Mouse (Mus musculus): ENCODE measurements at regions not wholly inside any gene's neighbourhood (a gene's known extent, or its start where the extent isn't known, plus 50 kb on each side); places are given as distances from the start of the nearest gene placed in this dataset. TPM values are rescaled to one million over a fixed set of nuclear protein-coding genes. Genes with fewer than 3 reads are reported as not detected.
"Not testable (repeated sequence)": the region's sequence is repeated elsewhere in the genome, so short reads cannot be mapped to it uniquely, and the experiment has no call there.

- intact Hi-C loops (cut with DNase I), result no loop called here
- DNase-seq (ENCODE audit: low spot score), result no peak
Measured at GRCm38 (mm10) chr9:115845091-115845490, 64.2 kb upstream of the Gadl1 start.

DNA sequence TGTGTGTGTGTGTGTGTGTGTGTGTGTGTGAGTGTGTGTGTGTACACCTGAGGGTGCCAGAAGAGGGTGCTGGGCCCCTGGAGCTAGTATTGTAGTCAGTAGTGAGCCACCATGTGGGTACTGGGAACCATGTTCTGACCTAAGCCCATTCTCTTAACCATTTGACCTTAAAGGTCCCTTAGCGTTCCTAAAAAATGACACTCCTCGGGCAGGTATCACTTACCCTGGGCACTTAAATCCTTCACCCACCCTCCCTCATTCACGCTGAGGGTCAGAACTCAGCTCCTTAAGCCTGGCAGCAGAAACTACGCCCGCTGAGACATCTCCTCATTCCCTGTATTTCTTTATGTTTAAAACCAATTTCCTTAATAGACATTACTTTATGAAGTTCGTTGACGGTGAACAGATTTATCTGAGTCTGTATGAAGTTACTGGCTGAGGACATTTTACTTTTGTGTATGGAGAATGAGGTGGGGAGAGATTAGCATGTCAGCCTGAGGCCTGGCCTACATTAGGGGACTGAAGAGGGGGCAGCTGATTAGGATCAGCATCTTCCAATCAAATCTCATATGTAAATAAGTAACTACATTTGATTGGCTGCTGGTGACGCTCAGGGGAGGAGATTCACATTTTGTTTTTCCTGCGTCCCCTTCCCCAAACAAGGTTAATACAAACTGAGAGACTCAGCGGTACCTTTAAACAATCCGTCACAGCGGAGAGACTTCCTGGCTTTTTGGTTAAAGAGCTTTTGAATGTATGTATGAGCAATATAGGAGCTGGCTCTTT lies 61.8 kb upstream of the Gadl1 start:
- intact Hi-C loops (cut with DNase I), result no loop called here
- DNase-seq (ENCODE audit: low spot score), result no peak

DNA sequence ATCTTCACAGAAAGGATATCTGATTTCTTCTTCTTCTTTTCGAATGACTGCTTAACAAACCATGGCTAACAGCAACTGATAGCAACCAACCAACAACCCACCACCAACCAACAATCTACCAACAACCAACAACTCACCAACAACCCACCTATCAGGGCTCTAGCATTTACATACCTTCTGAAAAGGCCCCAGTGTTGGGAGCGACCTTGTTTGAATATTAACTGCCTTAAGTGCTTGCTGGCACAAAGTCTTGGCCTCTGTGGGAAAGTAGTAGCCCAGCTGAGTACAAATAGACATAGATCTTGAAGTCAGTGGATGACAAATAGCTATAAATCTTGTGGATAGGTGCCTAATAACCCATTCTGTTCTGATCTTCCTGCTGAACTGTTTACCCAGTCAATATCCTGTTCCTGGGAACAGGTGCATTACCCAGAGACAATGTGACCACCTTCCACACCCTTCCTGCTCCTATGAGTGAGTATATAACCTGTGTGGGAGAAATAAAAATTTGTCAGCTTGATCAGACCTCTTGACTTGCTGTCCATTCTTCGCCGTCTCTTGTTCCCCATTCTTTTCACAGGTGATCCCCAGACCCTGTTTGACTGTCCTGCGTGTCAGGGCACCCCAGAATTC lies 55.9 kb upstream of the Gadl1 start:
- DNase-seq (ENCODE audit: low spot score); intact Hi-C loops (cut with DNase I): not testable (repeated sequence)

DNA sequence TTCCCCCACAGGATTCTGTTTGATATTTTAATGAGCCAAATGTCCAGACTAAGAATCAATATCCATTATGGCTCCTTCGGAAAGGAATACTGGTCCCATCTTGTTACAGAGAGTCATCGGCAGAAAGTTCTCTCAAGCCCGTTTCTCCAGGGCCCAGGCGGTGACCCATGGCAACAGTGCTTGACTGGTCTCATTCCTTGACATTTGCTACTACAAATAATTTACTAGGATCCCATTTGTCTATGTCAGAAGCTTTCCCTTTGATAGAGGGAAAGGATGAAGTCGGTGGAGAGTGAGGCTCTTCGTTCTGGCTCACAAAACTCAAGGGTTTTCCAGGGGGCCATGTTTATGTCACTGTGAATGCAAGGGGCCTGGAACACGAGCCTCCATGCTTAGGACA lies 52.0 kb upstream of the Gadl1 start:
- no peak for DNase-seq (ENCODE audit: low spot score)
- intact Hi-C loops (cut with DNase I), result no loop called here

GRCm38 (mm10) chr9:115858848-115859247 lies 50.4 kb upstream of the Gadl1 start:
- no peak for DNase-seq (ENCODE audit: low spot score)
- intact Hi-C loops (cut with DNase I), result no loop called here

Small RNAs in the stretch of these regions (microRNA-seq; reads per million reads assigned to microRNA genes)
- not detected for gene Gm22243
- not detected for gene Gm25510
- gene Gm26303, result not detected
- not detected for gene Mir467h
